Mouse (Mus musculus) thymus, postnatal 0 days (tissue): ENCODE results near the gene Hist1h3g. TPM values are rescaled to one million over a fixed set of nuclear protein-coding genes. Genes with fewer than 3 reads are reported as not detected.
"Not testable (repeated sequence)": the region's sequence is repeated elsewhere in the genome, so short reads cannot be mapped to it uniquely, and the experiment has no call there.

Experiments
- DNase-seq: peaks from one replicate; pipeline ENCODE4 v3.0.0-alpha.2; 2015; ENCODE audit warnings: low spot score
- polyA plus RNA-seq: library from polyadenylated mRNA; unstranded; fragments of >200 nt; fragmentation: Nextera tagmentation; extraction: Ambion mirVana; gene quantifications from 2 replicates; pipeline ENCODE4 v1.2.1, GENCODE M21; 2015

Hist1h3g gene
- polyA plus RNA-seq, 1 experiment from 2014 or later, result 43.7 TPM

DNA sequence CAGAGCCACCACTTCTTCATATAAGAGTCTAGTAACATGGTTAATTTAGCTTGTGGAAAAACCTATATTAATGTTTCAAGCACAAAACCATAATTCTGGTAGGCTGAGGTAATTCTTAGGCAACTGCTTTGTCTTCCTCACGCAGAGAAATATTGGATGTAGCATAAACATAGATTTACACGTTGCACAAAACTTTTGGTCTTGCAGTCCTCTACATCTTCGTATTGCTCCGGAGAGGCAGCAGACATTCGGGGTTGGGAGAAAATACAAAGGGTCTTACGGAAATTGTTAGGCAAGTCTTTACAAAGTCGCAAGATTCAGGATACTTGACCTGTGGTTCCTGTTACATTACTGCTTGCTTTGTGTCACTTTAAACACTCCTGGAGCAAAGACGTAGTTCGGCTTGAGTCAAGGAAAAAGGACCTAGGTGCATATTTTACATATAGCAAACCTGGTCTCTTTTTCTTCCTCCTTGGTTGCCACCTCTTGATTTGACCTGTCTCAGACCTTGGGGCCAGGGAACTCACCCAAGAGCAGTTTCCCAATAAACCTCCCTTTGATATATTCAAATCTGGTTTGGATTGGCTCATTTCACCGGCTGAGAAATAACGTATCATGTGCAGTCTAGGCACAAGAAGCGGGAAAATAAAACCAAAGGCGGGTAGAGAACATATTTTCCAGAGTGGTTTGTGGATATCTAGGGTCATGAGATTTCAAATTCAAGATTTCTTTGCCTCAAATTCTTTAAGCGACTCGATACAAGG is 672 bp upstream of the Hist1h3g start:
- peak; percentile 39 for DNase-seq

DNA sequence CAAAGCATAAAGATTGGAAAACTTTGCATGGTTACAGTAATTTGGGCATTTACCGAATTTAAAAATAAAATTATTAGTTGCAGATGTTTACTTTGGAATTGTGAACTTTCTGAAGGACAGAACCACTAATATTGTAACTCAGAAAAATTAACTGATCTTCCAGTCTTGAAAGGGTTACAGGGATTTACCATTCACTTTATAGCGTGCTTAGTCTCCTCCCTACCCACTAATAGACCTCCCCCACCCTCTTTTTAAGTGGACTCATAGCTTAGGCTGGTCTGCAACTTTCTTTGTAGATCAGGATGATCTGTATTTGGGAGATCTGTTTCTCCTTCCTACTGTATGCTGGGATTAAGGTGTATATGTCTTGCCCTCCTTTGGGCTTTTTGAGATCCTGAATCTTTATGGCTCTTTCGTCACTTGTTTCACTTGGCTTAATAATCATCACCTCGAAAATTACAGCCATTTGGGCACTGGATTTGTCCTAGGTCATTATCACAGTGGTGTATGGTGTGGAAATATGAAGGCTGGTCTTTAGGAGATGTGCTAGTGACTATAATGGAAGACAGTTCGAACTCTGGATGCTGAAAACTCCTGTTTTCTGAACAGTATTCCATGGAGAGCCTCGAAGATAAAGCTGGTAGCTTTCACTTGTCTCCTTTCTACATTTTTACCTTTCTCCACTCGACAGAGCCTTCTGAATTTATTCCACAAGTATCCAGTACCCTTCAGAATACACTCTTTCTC is 1.0 kb downstream of the Hist1h3g start:
- no peak for DNase-seq

- DNase-seq, result no peak
Measured at GRCm38 (mm10) chr13:23537006-23537710, 1.9 kb downstream of the Hist1h3g start.

- DNase-seq, result no peak
Measured at GRCm38 (mm10) chr13:23538249-23538648, 3.0 kb downstream of the Hist1h3g start.

DNA sequence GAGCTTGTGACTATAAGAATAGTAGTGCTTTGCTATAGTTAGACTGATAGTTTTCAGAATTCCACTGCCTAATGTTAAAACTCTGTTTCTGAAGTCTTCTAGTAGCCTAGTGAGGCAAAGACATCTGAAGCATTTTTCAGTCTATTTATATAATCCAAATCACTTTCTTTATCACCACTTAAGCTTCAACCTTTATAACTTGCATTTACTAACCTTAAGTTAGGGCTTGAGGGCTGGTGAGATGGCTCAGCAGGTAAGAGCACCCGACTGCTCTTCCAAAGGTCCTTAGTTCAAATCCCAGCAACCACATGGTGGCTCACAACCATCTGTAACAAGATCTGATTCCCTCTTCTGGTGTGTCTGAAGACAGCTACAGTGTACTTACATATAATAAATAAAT is 4.6 kb downstream of the Hist1h3g start:
- not testable (repeated sequence) for DNase-seq

DNA sequence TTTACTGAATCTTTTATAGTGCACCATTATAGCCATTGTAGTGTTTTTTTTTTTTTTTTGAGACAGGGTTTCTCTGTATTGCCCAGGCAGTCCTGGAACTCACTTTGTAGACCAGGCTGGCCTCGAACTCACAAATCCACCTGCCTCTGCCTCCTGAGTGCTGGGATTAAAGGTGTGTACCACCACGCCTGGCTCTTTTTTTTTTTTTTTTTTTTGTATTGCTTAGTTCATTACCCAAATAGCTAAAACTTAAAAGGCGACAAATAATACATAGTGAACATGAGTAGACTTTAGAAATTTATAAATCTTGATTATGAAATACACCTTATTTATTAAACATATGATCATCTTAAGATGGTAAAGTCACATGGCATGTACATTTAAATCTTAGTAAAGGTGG is 6.3 kb downstream of the Hist1h3g start:
- no peak for DNase-seq

DNA sequence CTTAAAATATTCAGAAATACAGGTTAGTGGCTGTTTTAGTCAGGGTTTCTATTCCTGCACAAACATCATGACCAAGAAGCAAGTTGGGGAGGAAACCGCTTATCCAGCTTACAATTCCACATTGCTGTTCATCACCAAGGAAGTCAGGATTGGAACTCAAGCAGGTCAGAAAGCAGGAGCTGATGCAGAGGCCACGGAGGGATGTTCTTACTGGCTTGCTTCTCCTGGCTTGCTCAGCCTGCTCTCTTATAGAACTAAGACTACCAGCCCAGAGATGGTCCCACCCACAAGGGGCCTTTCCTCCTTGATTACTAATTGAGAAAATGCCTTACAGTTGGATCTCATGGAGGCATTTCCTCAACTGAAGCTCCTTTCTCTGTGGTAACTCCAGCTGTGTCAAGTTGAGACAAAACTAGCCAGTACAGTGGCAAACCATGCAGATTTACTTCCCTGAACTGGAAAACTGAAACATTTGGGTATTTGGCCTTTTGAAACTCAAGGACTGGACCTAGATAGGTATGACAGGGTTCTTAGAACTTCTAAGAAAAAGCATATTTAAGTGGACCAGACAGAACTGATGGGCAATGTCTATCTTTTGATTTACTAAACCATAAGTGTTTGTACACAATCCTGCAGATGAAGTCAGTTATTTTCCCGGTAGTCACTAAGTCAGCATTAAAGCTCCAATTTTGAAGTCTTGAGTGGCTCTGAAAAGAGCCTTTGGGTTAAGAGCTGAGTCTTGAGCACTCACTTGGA is 7.2 kb downstream of the Hist1h3g start:
- DNase-seq, result peak; percentile 40

- peak; percentile 95 for DNase-seq
Measured at GRCm38 (mm10) chr13:23542999-23543607, 7.9 kb downstream of the Hist1h3g start, which contains the start of gene Hist1h2bh. Hist1h2bh (minus strand) TSS chr13:23543392.

DNA sequence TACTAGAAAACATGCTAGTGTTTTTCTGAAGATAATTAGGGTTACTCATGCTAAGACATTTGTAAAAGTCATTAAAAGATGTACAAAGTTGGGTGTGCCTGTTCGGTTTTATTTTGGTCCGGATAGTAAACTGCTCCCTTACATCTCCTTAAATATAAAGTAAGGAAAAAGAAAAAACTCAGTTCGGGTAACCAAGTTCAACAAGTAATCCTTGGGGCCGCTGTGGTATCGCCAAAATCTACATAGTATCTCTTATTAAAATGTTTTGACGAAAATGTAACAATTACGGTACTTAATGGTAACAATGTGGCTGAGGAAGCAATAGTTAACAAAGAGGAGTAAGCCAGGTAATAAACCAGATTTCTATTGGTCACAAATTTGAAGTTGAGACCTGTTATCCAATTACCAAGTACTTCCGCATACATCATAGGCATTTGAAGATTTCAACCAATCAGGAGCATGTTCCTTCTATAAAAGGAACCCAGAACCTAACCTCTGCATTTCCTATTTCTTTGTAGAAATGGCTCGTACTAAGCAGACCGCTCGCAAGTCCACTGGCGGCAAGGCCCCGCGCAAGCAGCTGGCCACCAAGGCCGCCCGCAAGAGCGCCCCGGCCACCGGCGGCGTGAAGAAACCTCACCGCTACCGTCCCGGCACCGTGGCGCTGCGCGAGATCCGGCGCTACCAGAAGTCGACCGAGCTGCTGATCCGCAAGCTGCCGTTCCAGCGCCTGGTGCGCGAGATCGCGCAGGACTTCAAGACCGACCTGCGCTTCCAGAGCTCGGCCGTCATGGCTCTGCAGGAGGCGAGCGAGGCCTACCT is 9.0 kb downstream of the Hist1h3g start, which contains the start of gene Hist1h3f:
Gene Hist1h3f (plus strand): TSS at position 88 of the 822 bp plus-strand sequence.
- DNase-seq, result peak; percentile 95

DNA sequence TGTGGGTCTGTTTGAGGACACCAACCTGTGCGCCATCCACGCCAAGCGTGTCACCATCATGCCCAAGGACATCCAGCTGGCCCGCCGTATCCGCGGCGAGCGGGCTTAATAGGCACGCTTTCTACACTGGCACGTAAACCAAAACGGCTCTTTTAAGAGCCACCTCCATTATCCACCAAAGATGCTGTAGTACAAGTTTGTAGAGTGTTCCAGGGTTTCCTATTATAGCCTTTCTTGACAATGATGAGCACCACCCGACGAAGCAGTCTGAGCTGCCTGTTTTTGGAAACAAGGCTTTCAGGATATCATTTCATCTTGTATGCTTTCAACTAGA is 9.5 kb downstream of the Hist1h3g start:
- DNase-seq, result not testable (repeated sequence)

DNA sequence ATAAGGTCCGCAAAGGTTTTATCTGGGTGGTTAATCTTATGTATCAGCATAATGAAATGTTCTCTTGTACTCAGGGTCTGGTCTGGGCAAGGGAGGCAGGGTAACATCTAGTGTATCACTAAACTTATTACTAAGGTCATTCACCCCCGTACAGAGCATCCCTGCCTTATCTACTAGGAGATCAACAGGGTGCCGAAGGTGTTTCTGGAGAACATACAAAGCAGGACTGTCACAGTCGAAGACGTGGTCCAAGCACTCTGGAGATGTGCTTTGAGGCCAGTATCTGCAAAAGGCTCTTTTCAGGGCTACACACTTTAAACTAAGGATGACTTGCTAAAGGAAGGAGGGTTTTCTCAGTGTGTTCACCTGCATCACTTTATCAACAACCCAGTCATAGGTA is 11.5 kb downstream of the Hist1h3g start:
- DNase-seq, result no peak

DNA sequence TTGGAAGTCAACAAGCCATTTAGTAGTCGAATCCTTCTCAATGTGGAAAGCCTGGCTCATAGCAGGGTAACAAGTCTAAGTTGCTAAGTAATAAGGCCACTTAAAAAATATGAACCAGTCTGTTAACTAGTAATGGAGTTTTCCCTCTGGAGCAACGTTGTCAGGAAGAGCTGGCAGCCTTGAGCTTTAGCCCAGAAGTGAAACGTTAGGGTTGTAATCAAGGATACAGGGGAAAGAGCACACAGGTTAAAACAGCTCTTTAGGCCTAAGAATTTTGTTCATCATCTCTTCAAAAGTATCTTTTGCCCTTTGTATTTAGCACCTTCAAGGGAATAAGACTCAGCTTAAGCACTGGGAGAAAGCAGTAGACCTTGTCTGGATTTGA is 15.5 kb downstream of the Hist1h3g start:
- peak; percentile 33 for DNase-seq

- DNase-seq, result peak; percentile 93
Measured at GRCm38 (mm10) chr13:23551146-23551834, 16.1 kb downstream of the Hist1h3g start, which contains the start of gene Hist1h4f. Hist1h4f (minus strand) TSS chr13:23551648.

GRCm38 (mm10) chr13:23551931-23552914 is 17.0 kb downstream of the Hist1h3g start:
- no peak for DNase-seq

- no peak for DNase-seq
Measured at GRCm38 (mm10) chr13:23552962-23553361, 17.7 kb downstream of the Hist1h3g start, which contains the start of gene Hist1h1d. Hist1h1d (plus strand) TSS chr13:23553262.

DNA sequence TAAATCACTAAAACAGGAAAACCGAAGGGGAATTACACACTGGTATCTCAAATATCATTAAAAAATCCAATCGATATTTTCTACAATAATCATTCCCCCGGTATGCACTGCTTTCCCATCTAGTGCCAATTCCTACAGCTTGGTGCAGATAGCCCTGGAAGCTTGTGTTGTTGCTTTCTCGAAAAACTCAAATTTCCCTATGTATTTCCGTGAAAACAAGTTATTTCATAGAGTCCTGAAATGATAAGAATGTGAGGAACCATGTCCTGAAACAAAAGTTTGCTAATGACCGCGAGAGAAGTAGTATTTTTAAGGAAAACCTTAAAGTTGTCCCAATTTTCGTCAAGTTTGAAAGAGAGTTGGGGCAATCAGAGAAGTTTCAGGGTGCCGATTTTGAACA is 19.2 kb downstream of the Hist1h3g start:
- DNase-seq, result no peak

DNA sequence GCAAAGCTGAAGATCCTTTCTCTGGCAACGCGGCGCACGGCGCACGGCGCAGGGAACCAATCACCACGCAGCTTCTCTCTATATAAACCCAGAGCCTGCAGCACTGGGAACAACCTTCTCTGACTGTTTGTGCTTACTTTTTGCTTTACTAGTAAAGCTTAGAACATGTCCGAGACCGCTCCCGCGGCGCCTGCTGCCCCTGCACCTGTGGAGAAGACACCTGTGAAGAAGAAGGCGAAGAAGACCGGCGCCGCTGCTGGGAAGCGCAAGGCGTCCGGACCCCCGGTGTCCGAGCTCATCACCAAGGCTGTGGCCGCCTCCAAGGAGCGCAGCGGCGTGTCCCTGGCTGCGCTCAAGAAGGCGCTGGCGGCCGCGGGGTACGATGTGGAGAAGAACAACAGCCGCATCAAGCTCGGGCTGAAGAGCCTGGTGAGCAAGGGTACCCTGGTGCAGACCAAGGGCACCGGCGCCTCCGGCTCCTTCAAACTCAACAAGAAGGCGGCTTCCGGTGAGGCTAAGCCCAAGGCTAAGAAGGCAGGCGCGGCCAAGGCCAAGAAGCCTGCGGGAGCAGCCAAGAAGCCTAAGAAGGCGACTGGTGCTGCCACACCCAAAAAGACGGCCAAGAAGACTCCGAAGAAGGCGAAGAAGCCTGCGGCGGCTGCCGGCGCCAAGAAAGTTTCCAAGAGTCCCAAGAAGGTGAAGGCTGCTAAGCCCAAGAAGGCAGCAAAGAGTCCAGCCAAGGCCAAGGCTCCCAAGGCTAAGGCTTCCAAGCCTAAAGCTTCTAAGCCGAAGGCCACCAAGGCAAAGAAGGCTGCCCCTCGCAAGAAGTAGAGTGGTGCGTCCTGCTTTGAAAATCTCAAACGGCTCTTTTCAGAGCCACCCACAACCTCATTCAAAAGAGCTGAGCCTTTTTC is 20.0 kb downstream of the Hist1h3g start:
- DNase-seq, result peak; percentile 93
